Mouse (Mus musculus) heart, postnatal 0 days (tissue): ENCODE measurements around the gene B4galnt1.

Experiments
- CTCF ChIP-seq: IDR thresholded peaks from 2 replicates; pipeline ENCODE4 v1.5.1; 2016; ENCODE audit warnings: antibody characterized with exemption, control low read depth, low read depth
- EP300 ChIP-seq: IDR thresholded peaks from 2 replicates; pipeline ENCODE4 v1.6.1; 2016; ENCODE audit warnings: antibody characterized with exemption, low read depth

GRCm38 (mm10) chr10:127185506-127185905, 20.5 kb downstream of the B4galnt1 start:
- TF ChIP-seq CTCF (no peak), EP300 (no peak)
